Mouse (Mus musculus) T-cell, adult 2 months (primary cell): Measurements from ENCODE around the gene Dnaja4.
"Not testable (repeated sequence)": the region's sequence is repeated elsewhere in the genome, so short reads cannot be mapped to it uniquely, and the experiment has no call there.

Source experiments
- DNase-seq: peaks from one replicate; pipeline ENCODE4 v3.0.0; 2022; ENCODE audit warnings: low spot score

Dnaja4 gene

GRCm38 (mm10) chr9:54698318-54699086, at the start of gene Dnaja4:
Gene Dnaja4 (plus strand): TSS chr9:54698873.
- DNase-seq = no peak

GRCm38 (mm10) chr9:54649360-54649759, 49.3 kb upstream of the Dnaja4 start:
- DNase-seq = no peak

GRCm38 (mm10) chr9:54652778-54653177, 45.9 kb upstream of the Dnaja4 start:
- DNase-seq = no peak

- no peak for DNase-seq
These were observed 42.8 kb upstream of the Dnaja4 start for GRCm38 (mm10) chr9:54655846-54656245.

GRCm38 (mm10) chr9:54656402-54656801, 42.3 kb upstream of the Dnaja4 start:
- no peak for DNase-seq

DNA sequence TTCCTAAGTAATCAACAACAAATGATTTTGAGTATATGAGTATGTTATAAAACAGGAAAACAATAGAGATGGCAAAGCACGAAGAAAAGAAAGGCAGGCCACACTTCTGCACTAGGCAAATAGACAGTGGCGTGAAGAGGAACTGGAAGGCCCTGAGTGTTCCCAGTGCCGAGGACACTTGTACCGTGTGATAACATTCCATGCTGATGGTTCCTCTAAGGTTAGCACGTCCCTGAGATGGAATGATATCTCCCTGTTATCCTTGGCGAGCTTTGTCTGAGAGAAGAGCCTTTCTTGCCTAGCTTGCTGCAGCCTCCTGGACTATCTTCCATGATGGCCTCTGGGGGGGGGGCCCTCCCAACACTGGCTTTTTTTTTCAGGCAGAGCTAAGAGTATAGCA, 39.9 kb upstream of the Dnaja4 start:
- no peak for DNase-seq

DNA sequence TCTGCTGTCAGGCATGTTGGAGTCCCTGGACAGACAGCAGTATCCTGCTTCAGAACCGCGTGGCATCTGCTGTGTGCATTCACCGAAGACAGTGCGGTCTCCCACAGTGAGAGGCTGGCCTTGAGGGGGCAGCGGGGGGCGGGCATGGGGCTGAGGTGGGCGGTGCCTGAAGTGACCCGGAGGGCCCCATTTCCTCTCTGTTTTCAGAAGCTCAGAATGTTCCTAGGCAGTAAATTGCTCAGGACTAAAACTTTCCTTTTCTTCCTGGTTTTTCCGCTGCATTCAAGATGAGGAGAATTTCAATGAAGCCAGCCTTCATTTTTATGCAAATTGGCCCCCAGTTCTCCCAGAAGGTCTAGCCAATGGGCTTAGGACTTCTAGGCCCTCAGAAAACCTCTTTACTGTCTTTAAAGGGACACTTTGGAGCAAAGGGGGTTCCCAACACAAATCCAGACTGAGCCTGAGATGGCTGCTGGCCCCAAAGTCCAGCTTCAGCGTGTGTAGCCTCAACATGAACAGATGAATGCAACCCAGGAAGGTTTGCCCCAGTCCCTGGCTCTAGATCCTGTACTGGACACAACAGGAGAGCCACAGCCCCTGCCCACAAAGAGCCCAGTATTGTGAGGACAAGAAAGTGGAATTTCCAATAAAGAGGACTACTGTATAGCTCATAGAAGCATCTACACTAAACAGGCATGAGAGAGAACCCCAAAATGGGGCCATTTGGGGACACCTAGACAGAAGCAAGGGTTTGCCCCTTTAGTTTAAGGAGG, 36.9 kb upstream of the Dnaja4 start, which contains the start of gene Acsbg1:
TSS of gene Acsbg1 (minus strand) at position 266 of the 773 bp plus-strand sequence.
- no peak for DNase-seq

GRCm38 (mm10) chr9:54664358-54664757, 34.3 kb upstream of the Dnaja4 start:
- no peak for DNase-seq

- DNase-seq = no peak
These were observed 32.6 kb upstream of the Dnaja4 start for GRCm38 (mm10) chr9:54666116-54666515.

- no peak for DNase-seq
These were observed 30.2 kb upstream of the Dnaja4 start for GRCm38 (mm10) chr9:54668455-54668854.

DNA sequence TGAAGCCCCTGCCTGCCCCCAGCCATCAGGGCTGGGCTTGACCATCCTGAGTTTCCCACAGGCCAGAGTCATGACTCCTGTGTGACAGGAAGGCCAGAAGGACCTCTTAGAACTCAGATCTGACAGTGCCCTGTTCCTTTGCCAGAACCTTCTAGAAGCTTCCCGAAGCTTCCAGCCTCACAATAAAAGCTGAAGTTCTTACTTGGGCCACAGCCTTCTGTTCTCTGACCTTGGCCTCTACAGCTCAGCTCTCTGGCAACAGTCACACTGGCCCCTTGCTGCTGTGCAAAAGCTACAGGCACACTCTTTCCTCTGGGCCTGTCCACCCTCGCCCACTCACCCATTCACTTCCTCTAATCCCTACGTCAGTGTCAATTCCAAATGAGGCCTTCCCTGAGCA, 26.7 kb upstream of the Dnaja4 start:
- DNase-seq = no peak

DNA sequence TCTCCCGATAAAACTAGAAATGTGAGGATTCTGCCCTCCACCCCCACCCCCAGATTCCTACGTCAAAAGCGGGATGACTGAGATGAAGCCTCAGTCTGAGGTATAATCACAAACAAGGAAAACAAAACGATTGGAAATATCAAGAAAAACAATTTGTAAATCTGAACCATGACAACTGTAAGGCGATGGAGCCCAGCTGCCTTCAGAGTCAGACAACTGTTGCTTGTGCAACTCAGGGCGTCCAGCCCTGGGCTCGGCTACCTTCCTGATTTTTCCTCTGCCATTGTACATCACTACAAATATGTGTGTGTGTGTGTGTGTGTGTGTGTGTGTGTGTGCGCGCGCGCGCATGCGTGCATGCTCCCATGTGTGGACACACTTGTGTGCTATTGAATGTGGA, 24.8 kb upstream of the Dnaja4 start:
- DNase-seq = no peak

GRCm38 (mm10) chr9:54676531-54676986, 22.1 kb upstream of the Dnaja4 start:
- peak; percentile 52 for DNase-seq

DNA sequence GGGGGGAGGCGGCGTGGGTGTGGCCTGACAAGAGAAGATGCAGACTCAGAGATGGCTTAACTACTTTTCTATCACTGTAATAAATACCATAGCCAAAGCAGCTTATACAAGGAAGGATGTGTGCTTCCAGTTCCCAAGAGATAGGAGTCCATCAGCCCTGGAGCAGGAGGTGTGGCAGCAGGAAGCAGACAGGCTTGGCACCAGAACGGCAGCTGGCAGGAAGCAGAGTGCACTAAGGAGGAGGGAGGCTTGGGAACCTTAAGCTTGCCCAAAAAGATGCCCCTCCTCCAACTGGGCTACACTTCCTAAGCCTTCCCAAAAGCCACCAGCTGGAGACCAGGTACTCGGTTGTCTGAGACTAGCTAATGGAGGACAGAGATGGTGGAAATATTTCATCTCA, 15.8 kb upstream of the Dnaja4 start:
- DNase-seq = no peak

GRCm38 (mm10) chr9:54683814-54684605, 14.7 kb upstream of the Dnaja4 start:
- DNase-seq = no peak

- DNase-seq = no peak
These were observed 11.1 kb upstream of the Dnaja4 start for GRCm38 (mm10) chr9:54687246-54688236.

- DNase-seq = no peak
These were observed 9.2 kb upstream of the Dnaja4 start for GRCm38 (mm10) chr9:54689446-54689845.

DNA sequence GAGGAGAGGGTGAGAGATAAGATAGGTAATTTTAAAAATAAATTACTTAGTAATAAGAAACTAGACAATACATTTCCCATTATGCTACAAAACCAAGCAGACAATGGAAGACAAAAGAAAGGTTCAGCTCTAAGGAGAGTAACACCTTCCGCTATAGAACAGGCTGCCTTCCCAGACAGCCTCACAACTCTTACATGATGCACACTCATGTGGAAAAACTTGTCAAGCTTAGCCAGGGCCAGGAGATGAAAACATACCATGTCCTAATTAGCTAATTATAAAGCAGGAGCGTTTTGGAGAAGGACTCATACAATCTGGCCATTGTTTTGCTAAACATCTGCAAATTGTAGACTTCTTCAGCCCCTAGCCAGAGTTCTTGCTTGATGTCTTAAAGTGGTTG, 8.0 kb upstream of the Dnaja4 start:
- DNase-seq = not testable (repeated sequence)

DNA sequence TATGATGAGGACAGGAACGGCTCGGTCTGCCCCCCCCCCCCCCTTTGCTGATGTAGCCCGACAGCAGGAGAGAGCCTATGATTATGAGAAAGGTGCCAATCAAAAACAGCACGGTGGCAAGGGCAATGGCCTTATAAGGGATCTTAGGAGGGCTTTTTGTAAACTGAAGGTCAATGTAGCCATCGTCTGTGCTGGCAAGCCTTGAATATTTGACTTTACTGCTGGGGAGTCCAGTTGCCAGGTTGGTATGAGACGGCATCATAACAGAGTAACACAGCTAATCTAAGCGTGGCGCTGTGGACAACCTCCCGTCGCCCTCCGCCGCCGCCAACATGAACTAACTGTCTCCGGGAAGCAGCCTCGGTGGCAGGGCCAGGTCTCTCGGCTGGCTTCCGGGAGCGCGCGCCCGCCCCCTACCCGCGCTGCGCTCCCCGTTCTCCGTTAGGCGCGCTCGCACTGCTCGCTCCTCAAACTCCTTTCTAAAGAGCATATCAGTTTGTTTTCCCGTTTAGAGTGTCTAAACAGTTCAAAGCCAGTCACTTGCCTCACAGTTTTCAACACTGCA, 7.3 kb upstream of the Dnaja4 start:
- peak; percentile 38 for DNase-seq

DNA sequence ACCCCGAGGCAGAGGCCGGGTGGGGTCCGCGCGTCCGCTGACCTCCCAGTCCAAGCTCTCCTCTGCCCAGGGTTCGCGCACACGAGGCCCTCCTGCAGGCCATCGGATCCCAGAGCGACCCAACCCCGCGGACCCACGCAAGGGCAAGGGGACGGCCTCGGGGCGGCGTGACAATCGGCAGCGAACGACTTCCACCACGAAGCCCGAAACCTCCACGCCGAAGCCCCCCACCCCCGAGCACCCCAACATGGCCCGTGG, 343 bp downstream of the Dnaja4 start:
- DNase-seq = no peak
